Mouse (Mus musculus) hindbrain, embryonic 12.5 days (tissue): Measurements from ENCODE around the gene Lamc1. TPM values are rescaled to one million over a fixed set of nuclear protein-coding genes. Genes with fewer than 3 reads are reported as not detected.

ENCODE experiments used
- ATAC-seq: fragments of 200-750 bp; cut with Nextera tagmentation; 2 replicates; pipeline ENCODE4 v1.8.0; 2017; ENCODE audit warnings: moderate TSS enrichment; ENCODE audit not compliant: low FRiP score
- H3K27ac ChIP-seq: fragments of 300-500 bp; sonication (generic); 2 replicates; pipeline ENCODE4 v1.5.1; 2016; ENCODE audit warnings: mild to moderate bottlenecking
- H3K27me3 ChIP-seq: fragments of 300-500 bp; sonication (generic); 2 replicates; pipeline ENCODE4 v1.6.1; 2016; ENCODE audit warnings: mild to moderate bottlenecking
- H3K36me3 ChIP-seq: fragments of 300-500 bp; sonication (generic); 2 replicates; pipeline ENCODE4 v1.6.1; 2016; ENCODE audit warnings: mild to moderate bottlenecking
- H3K4me1 ChIP-seq: fragments of 300-500 bp; sonication (generic); 2 replicates; pipeline ENCODE4 v1.6.1; 2016
- H3K4me2 ChIP-seq: fragments of 300-500 bp; sonication (generic); replicated peaks from 2 replicates; pipeline ENCODE4 v1.6.1; 2016; ENCODE audit warnings: mild to moderate bottlenecking
- H3K4me3 ChIP-seq: fragments of 300-500 bp; sonication (generic); 2 replicates; pipeline ENCODE4 v1.5.1; 2016; ENCODE audit warnings: mild to moderate bottlenecking
- H3K9ac ChIP-seq: fragments of 300-500 bp; sonication (generic); 2 replicates; pipeline ENCODE4 v1.6.1; 2016; ENCODE audit warnings: mild to moderate bottlenecking, moderate library complexity
- H3K9me3 ChIP-seq: fragments of 300-500 bp; sonication (generic); replicated peaks from 2 replicates; pipeline ENCODE4 v1.6.1; 2016; ENCODE audit warnings: mild to moderate bottlenecking
- WGBS: fragments of 180-500 bp; shearing (Covaris S2); methylation state at CpG from one replicate; pipeline ENCODE4 v1.1.7; 2016; 5-methylcytosine and 5-hydroxymethylcytosine counted together
- polyA plus RNA-seq: library from polyadenylated mRNA; unstranded; fragments of >200 nt; fragmentation: Nextera tagmentation; extraction: Ambion mirVana; gene quantifications from 2 replicates; pipeline ENCODE4 v1.2.1, GENCODE M21; 2016

Lamc1 gene
- polyA plus RNA-seq, 1 experiment from 2014 or later: 35.7 TPM

- 87% methylated on average over 21 of the region's 21 CpGs for WGBS
- no peaks in the 10 kb centered on the region for H3K27me3 ChIP-seq
- ATAC-seq: no peak
- no peak overlapping the region for H3K4me2 ChIP-seq
- no peaks in the 10 kb centered on the region for H3K9me3 ChIP-seq
- H3K9ac ChIP-seq: no peak overlapping the region
- no peaks in the 10 kb centered on the region for H3K4me1 ChIP-seq
- no peak overlapping the region for H3K27ac ChIP-seq
- no peak overlapping the region for H3K4me3 ChIP-seq
- peaks cover 71% of the 10 kb centered on the region for H3K36me3 ChIP-seq
Measured at GRCm38 (mm10) chr1:153225786-153226725, 106.5 kb downstream of the Lamc1 start.

GRCm38 (mm10) chr1:153224331-153224730, 108.3 kb downstream of the Lamc1 start:
- peaks cover 65% of the 10 kb centered on the region for H3K36me3 ChIP-seq
- no peaks in the 10 kb centered on the region for H3K9me3 ChIP-seq
- no peaks in the 10 kb centered on the region for H3K4me1 ChIP-seq
- H3K4me2 ChIP-seq: no peak overlapping the region
- H3K4me3 ChIP-seq: no peak overlapping the region
- no peak overlapping the region for H3K9ac ChIP-seq
- ATAC-seq: no peak
- 80% methylated on average over 5 of the region's 5 CpGs for WGBS
- H3K27ac ChIP-seq: no peak overlapping the region
- H3K27me3 ChIP-seq: no peaks in the 10 kb centered on the region

GRCm38 (mm10) chr1:153219376-153219775, 113.2 kb downstream of the Lamc1 start:
- no peak overlapping the region for H3K9ac ChIP-seq
- no peaks in the 10 kb centered on the region for H3K27me3 ChIP-seq
- no peak overlapping the region for H3K4me2 ChIP-seq
- 59% methylated on average over 9 of the region's 9 CpGs for WGBS
- no peak overlapping the region for H3K27ac ChIP-seq
- no peaks in the 10 kb centered on the region for H3K4me1 ChIP-seq
- ATAC-seq: no peak
- H3K36me3 ChIP-seq: peaks cover 24% of the 10 kb centered on the region
- H3K4me3 ChIP-seq: no peak overlapping the region
- no peaks in the 10 kb centered on the region for H3K9me3 ChIP-seq

GRCm38 (mm10) chr1:153216516-153216915, 116.1 kb downstream of the Lamc1 start:
- 72% methylated on average over 4 of the region's 4 CpGs for WGBS
- Histone ChIP-seq H3K27me3 (no peaks in the 10 kb centered on the region), H3K9ac (no peak overlapping the region), H3K4me3 (no peak overlapping the region), H3K9me3 (no peaks in the 10 kb centered on the region), H3K27ac (no peak overlapping the region), H3K4me1 (no peaks in the 10 kb centered on the region), H3K4me2 (no peak overlapping the region), H3K36me3 (peaks cover 12% of the 10 kb centered on the region)
- ATAC-seq: no peak

GRCm38 (mm10) chr1:153215676-153216075, 116.9 kb downstream of the Lamc1 start:
- peaks cover 3% of the 10 kb centered on the region for H3K36me3 ChIP-seq
- no peaks in the 10 kb centered on the region for H3K4me1 ChIP-seq
- H3K4me2 ChIP-seq: no peak overlapping the region
- WGBS: 67% methylated on average over 5 of the region's 5 CpGs
- H3K9me3 ChIP-seq: no peaks in the 10 kb centered on the region
- H3K27me3 ChIP-seq: no peaks in the 10 kb centered on the region
- H3K4me3 ChIP-seq: no peak overlapping the region
- no peak for ATAC-seq
- no peak overlapping the region for H3K9ac ChIP-seq
- no peak overlapping the region for H3K27ac ChIP-seq

- 33% methylated on average over 4 of the region's 4 CpGs for WGBS
- H3K27ac ChIP-seq: no peak overlapping the region
- no peak overlapping the region for H3K4me3 ChIP-seq
- no peak overlapping the region for H3K9ac ChIP-seq
- H3K9me3 ChIP-seq: no peaks in the 10 kb centered on the region
- no peak overlapping the region for H3K4me2 ChIP-seq
- no peak for ATAC-seq
- no peaks in the 10 kb centered on the region for H3K27me3 ChIP-seq
- no peaks in the 10 kb centered on the region for H3K4me1 ChIP-seq
- H3K36me3 ChIP-seq: no peaks in the 10 kb centered on the region
Measured at GRCm38 (mm10) chr1:153210992-153211391, 121.6 kb downstream of the Lamc1 start.

- H3K4me1 ChIP-seq: no peaks in the 10 kb centered on the region
- no peaks in the 10 kb centered on the region for H3K27me3 ChIP-seq
- 83% methylated on average over 2 of the region's 2 CpGs for WGBS
- H3K9me3 ChIP-seq: no peaks in the 10 kb centered on the region
- H3K4me3 ChIP-seq: no peak overlapping the region
- no peak overlapping the region for H3K27ac ChIP-seq
- H3K36me3 ChIP-seq: no peaks in the 10 kb centered on the region
- no peak for ATAC-seq
- no peak overlapping the region for H3K9ac ChIP-seq
- no peak overlapping the region for H3K4me2 ChIP-seq
Measured at GRCm38 (mm10) chr1:153210198-153210597, 122.4 kb downstream of the Lamc1 start.

GRCm38 (mm10) chr1:153202195-153202594, 130.4 kb downstream of the Lamc1 start:
- ATAC-seq: peak; percentile 80
- H3K4me1 ChIP-seq: peaks cover 14% of the 10 kb centered on the region

GRCm38 (mm10) chr1:153201448-153201847, 131.1 kb downstream of the Lamc1 start:
- H3K27me3 ChIP-seq: no peaks in the 10 kb centered on the region
- H3K4me1 ChIP-seq: peaks cover 14% of the 10 kb centered on the region
- no peaks in the 10 kb centered on the region for H3K9me3 ChIP-seq
- no peak overlapping the region for H3K27ac ChIP-seq
- no peak for ATAC-seq
- H3K9ac ChIP-seq: no peak overlapping the region
- 46% methylated on average over 14 of the region's 14 CpGs for WGBS
- H3K36me3 ChIP-seq: no peaks in the 10 kb centered on the region
- no peak overlapping the region for H3K4me2 ChIP-seq
- H3K4me3 ChIP-seq: no peak overlapping the region

More at GRCm38 (mm10) chr1:153202195-153202594, 130.4 kb downstream of the Lamc1 start:
- Histone ChIP-seq H3K27ac (no peak overlapping the region), H3K36me3 (no peaks in the 10 kb centered on the region), H3K4me3 (no peak overlapping the region), H3K9me3 (no peaks in the 10 kb centered on the region), H3K4me2 (no peak overlapping the region), H3K9ac (no peak overlapping the region), H3K27me3 (no peaks in the 10 kb centered on the region)
- 33% methylated on average over 8 of the region's 8 CpGs for WGBS

- WGBS: 87% methylated on average over 3 of the region's 3 CpGs
- H3K9me3 ChIP-seq: no peaks in the 10 kb centered on the region
Measured at GRCm38 (mm10) chr1:153197316-153197850, 135.2 kb downstream of the Lamc1 start.

GRCm38 (mm10) chr1:153192945-153193344, 139.6 kb downstream of the Lamc1 start:
- no peaks in the 10 kb centered on the region for H3K36me3 ChIP-seq
- H3K4me3 ChIP-seq: no peak overlapping the region
- H3K9me3 ChIP-seq: no peaks in the 10 kb centered on the region
- no peak overlapping the region for H3K4me2 ChIP-seq
- peaks cover 11% of the 10 kb centered on the region for H3K4me1 ChIP-seq
- WGBS: 83% methylated on average over 6 of the region's 6 CpGs
- no peak for ATAC-seq
- H3K27me3 ChIP-seq: 0 out of 2 replicates have a peak, but pooled peaks cover 4% of the 10 kb centered on the region
- H3K9ac ChIP-seq: no peak overlapping the region
- no peak overlapping the region for H3K27ac ChIP-seq

More at GRCm38 (mm10) chr1:153197316-153197850, 135.2 kb downstream of the Lamc1 start:
- Histone ChIP-seq H3K9ac (no peak overlapping the region), H3K4me1 (peaks cover 14% of the 10 kb centered on the region), H3K4me2 (no peak overlapping the region), H3K27ac (no peak overlapping the region), H3K4me3 (no peak overlapping the region), H3K36me3 (no peaks in the 10 kb centered on the region), H3K27me3 (no peaks in the 10 kb centered on the region)
- ATAC-seq: no peak

GRCm38 (mm10) chr1:153192379-153192778, 140.2 kb downstream of the Lamc1 start:
- Histone ChIP-seq H3K9me3 (no peaks in the 10 kb centered on the region), H3K36me3 (no peaks in the 10 kb centered on the region), H3K27ac (peak overlapping the region; percentile 60), H3K4me2 (no peak overlapping the region), H3K4me3 (no peak overlapping the region), H3K4me1 (peaks cover 11% of the 10 kb centered on the region), H3K27me3 (peaks cover 4% of the 10 kb centered on the region; the same call in 1 of the 2 replicates), H3K9ac (no peak overlapping the region)
- WGBS: 76% methylated on average over 4 of the region's 4 CpGs
- ATAC-seq: no peak
